Mouse (Mus musculus) cerebellum, adult 9-11 months (tissue): ENCODE results near the gene Bri3bp.

ENCODE experiments used
- DNase-seq: peaks from one replicate; pipeline ENCODE4 v3.0.0; 2022

Bri3bp gene

DNA sequence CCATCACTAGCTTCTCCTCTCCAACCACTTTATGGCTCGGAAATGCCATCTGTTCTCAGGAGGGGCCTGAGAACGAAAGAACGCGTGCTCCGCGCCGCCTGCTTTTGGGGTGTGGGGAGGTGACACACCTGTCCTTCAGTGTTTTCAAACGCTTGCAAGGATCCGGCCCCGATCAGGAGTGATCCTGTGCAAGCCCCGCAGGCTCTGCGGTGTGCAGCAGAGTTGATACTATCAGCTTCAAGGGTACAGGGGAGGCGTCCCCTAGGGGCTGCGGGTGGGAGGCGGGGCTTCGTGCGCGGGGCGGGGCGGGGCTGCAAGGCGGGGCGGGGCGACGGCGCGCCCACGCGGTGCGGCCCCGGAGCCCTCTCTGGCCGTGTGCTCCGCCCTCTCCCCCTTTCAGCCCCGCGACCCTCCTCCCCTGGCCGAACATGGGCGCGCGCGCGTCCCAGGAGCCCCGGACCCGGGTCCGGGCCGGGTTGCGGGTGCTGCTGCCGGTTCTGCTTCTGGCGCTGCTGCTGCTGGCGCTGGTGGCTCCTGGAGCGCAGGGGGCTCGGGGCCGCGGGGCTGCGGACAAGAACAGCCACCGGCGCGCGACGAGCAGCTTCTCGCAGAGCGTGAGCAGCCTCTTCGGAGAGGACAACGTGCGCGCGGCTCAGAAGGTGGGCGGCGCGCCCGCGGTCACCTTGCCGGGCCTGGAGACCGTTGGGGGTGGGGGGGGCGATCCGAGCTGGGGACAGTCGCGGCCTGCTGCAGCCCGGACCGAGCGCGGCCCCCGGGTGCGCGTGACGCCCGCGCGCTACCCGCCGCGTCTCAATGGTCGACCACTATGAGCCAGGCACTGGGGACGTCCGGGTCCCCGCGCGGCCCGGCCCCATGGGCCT is at the start of gene Bri3bp:
Bri3bp (plus strand) TSS at position 335 of the 881 bp plus-strand sequence.
- peak; percentile 66 for DNase-seq

DNA sequence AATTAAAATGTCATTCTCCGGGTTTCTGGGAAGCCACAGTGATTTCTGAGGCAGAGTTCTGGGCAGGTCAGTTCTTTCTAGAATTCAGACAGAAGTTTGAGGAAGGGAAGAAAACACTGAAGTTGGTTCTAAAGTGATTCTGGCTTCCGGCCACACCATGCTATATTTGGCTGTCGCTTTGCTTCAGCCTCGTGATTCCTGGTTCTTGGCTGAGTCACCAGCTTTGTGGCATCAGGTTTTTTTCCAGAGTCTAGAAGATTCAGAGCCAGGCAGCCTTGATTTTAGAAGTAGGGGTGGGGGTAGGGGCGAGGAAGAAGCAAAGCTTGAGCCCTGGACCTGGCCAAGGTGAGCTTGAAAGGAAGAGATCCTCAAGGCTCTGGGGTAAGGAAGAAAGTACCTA is 49.8 kb upstream of the Bri3bp start:
- DNase-seq: peak; percentile 79

DNA sequence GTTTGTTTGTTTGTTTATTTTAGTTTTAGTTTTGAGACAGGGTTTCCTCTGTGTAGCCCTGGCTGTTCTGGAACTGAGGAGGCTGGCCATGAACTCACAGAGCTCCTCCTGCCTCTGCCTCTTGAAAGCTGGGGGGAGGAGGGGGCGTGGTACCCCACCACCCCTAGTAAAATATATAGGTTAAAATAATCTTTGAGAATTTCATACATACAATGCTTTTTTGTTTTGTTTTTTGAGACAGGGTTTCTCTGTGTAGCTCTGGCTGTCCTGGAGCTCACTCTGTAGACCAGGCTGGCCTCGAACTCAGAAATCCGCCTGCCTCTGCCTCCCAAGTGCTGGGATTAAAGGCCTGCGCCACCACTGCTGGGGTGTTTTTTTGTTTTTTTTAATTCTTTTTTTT is 49.2 kb upstream of the Bri3bp start:
- DNase-seq: peak; percentile 45

DNA sequence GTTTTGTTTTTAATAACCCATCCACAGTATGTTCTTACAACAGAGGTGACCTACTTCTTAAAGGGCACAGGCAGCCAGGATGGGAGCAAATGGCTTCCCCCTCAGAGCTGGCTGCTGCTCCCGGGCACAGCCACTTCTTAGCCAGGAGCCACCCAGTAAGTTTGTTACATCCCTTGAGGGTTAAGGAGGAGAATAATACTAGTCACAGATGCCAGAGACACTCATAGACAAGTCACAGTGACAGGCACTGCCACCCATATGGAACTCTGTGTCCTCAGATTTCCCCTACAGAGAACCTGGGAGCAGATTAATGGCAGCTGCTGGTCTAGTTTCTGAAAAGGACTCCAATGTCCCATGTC is 48.8 kb upstream of the Bri3bp start:
- DNase-seq: no peak

DNA sequence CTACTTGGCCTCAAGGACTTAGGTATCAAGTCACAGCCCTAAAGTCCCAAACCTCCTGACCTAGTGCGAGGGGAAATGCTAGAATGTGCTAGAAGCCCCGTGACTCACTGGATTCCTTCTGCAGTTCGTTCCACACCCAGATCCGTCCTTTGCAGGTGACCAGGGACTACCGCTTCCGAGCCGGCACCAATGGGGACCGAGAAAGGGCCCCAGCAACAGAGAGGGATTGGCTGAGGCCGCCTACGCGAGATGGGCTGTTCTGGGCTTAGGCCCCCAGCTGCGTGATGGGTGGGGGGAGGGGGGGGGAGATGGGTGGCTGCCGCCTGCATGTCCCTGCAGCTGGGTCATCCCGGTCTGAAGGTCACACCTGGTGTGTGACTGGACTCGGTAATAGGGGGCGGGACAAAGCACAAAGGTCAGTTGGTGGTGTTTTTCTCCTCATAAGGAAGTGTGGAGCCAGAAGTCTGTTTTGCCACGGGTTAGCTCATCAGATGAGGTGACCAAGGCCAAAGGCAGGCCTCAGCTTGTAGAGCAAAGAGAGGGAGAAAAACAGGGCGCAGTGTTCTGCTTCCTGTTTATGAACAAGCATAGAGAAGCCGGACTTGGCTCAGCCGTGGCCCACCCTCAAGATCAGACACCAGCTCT is 48.3 kb upstream of the Bri3bp start:
- peak; percentile 96 for DNase-seq

DNA sequence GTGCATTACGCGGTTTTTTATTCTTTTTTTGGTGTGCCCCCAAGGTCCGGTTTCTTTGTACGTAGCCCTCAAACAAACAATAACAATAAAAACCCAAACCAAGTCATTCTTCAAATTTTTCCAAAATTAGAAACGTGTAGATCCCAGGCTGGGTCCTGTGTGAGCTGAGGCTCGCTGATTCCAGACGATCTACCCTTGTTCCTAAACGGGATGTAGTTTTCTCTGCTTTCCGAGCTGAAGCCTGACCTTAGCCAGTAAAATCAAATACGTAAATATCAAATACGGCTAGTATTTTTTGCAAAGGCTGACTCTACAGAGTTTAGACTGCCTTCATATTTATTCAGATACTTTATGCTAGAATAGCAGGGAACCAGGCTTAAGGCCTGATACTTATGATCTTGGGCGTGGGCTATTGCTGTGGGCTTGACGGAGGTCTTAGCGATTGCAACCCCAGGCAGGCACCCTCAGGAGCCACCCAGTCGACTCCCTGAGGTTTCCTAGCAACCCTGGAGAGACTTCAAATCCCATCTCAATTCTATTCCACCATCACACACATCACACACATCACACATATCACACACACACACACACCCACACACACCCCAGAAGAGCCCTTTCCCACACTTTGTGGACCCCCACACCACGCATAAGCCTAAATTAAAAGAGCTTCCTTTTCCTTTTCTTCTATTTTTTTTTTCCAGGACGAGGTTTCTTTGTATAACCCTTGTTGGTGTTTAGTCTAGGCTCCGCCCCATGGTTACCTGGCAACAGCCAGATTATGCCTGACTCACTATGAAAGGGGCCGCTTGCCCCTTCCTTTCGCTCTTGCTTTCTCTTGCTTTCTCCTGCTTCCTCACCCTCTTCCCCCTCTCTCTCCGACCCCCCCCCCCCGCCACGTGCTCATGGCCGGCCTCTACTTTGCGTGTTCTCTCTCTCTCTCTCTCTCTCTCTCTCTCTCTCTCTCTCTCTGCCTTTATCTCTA is 47.5 kb upstream of the Bri3bp start:
- DNase-seq: peak; percentile 75

DNA sequence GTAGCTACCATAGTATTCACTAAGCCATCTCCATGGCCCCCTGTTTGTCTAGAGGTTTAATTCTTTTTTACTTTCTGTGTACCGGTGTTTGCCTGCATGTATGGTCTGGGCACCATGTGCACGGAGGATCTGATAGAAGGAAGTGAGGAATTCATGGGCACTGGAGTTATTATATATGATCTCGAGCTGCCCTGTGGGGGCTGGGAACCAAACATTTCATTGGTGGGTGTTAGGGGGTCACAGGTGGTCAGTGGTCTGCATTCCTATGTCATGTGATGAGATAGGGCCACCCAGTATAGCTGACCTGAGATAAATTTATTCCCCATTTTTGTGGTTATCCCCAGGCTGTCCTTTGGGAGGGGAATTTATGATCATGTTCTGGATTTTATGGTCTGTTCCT is 46.4 kb upstream of the Bri3bp start:
- no peak for DNase-seq

DNA sequence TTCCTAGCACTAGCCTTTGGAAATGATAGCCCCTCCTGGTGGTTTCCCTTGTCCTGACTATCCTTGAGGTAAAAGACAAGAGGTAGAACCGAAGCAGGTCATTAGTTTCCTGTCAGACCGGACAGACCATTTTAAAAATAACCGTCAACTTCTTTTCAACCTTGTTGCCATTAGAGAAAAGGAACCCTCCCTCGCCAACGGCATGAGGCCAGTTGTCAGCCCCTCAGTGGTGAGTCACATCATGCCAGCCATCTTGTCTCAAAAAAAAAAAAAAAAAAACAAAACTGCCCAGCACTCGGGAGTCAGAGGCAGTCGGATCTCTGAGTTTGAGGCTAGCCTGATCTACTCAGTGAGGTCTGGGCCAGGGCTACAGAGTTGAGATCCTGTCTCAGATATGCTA is 40.5 kb upstream of the Bri3bp start:
- DNase-seq: no peak

DNA sequence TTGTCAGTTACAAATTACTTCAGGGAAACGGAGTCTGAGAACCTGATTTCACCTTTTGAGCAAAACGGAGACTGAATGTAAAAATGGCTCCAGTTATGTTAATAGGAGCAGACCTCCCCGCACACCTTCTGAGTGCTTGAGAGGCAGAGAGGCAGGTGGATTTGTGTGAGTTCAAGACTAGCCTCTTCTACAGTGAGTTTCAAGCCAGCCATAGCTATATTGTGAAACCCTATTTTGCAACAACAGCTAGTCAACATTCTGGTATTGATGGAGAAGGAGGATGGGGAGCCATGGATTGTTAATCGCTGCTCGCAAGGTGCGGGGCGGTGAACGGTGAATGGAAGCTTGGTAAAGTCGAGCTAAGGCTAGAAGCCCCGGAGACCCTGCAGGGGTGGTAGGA is 38.9 kb upstream of the Bri3bp start:
- DNase-seq: no peak

DNA sequence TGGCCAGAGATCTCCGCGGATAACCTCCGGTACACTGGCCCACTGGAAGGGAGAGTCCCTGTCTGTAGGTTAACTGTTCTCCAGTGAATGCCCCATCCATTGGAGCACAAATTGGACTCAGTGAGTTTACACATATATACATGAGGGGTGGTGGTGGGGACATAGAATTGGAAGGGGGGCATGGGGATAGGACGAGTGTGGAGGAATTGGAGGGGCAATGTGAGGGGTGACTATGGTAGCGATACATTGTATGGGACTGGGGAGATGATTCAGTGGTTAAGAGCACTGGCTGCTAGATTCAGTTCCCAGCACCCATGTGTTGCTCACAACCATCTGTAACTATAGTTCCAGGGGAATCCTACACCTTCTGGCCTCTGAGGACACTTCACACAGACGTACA is 38.4 kb upstream of the Bri3bp start:
- DNase-seq: no peak

DNA sequence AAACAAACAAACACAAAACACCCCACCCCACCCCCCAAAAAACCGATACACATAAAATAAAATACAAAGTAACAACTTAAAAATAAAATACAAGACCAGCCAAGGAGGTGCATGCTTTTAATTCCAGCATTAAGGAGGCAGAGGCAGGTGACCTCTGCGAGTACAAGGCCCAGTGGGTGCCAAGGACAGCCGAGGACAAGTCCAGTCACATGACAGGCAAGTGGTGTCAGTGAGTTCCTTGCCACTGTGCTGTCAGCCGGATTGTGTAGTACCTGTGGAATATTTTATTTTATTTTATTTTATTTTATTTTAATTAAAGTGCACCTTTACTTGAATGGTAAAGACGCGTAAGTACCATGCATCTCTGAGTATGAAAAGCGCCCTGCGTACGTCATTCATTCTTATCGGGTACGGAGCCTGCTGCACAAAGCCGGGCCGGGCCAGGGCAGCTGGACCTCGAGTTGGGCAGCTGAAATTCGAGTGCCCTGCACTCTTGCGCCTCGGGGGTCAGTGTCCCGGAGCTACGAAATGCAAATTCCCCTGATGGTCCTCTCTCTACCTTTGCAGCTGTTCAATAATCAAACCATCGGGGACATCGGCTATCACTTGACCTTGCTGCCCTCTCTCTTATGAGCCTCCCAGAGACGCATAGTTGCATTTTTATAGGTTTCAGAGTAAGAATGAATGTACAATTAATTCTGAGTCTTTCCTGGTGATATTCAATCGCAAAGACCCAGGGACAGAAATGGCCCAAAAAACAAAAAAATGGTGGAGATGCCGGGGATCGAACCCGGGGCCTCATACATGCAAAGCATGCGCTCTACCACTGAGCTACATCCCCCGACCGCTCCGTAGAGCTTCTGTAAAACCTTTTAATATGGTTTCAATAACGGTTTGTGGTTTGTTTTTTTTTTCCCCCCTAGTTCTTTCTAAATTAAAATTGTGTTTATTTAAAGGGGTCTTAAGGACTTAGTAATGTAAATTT is 37.6 kb upstream of the Bri3bp start:
- DNase-seq: peak; percentile 60

DNA sequence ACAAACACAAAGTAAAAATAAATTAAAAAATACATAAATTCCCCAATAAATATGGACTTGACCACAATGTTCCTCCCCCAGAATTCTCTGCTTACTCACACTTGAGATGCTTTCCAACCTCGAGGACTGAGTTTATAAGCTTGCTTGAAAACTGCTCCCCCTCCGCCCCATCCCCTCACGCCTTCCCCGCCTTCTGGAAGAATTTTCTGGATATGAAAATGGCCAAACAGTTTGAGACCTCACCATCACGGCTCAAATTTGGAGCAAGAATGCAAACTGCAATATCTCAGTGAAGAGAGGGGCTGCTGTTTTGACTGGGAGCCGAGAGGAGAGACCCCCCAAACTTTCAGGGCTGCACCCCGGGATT is 36.8 kb upstream of the Bri3bp start:
- DNase-seq: no peak

DNA sequence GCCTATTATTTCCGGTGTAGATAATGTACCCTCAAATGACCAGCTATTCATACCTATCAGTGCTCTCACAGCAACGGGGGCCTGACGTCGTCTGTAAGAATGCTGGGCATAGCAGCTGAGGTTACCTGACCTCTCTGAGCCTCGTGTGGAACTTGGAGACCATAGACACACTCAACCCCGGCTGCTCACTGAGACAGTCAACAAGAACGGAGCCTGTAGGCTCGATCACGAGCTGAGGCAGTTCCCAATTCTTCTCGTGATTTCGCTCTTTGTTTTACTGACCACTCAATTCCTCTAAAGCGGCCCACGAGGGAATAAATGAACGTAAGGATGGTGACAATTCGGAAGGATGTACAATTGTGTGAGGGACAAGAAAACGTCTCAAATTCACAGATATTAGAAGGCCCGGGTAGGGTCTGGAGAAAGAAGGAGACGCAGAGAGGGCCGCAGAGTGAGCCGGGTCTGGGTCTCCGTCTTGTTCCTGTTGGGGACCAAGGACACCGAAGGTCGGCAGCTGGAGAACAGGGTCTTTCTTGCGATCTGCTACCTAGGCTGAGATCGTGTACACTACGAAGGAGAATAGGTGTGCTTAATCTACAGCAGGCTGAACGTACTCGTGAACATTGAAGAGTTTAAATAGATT is 36.3 kb upstream of the Bri3bp start:
- peak; percentile 62 for DNase-seq

DNA sequence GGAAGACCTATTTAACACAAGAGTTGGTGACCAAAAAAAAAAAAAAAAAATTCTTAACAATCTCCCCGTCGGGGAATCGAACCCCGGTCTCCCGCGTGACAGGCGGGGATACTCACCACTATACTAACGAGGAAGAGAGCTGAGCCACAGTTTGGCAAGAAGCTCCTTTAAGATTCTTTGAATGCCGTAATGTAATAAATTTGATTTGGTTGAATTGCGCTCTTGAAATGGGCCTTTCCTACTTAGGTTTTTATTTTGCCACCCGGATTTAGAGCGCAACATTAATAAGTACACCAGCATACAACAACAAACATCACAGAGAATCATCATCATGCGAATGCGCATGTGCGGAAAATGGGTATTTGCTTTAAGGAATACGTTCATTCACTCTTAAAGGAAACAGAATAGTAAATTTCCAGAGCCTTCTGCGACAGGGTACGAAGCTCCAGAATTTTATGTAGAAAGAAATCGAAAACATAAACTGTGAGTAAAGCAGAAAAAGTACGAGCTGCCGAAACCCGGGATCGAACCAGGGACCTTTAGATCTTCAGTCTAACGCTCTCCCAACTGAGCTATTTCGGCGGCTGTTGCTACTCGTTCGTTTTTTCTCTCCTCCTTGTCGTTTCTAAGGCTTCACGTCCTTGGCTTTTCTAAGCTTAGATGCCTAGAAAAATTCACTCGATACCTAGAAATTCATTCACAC is 35.7 kb upstream of the Bri3bp start:
- DNase-seq: peak; percentile 85

DNA sequence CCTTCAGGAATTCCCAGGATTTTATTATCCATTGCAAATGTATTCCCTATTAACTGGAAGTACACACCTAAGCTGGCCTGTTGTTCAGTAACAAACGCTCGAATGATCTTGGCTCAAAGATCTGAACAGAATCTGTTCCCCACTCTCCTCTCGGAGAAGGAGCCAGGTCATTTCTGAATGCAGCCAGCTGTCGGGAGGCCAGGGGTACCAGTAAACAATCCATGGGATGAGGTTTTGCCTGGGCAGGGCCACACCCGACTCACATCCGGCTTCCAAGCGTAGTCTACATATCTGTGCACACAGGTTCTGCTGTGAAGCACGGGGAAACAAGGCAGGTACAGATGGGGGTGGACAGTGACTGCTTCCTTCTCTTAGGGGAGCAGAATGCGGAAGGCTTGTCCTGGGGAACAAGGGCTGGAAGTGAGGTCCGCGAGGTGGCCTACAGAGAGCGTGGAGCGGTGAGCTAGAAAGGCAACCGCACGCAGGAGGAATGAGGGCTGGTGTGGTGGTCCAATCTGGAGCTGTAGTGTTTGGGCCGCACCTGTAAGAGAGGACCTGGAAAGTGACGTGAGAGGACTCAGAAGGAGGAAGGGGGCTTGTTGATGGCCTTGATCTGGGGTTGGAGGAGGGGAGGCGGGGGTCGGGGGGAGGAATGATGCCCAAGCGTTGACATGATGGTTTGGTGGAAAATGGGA is 34.9 kb upstream of the Bri3bp start:
- DNase-seq: peak; percentile 76

DNA sequence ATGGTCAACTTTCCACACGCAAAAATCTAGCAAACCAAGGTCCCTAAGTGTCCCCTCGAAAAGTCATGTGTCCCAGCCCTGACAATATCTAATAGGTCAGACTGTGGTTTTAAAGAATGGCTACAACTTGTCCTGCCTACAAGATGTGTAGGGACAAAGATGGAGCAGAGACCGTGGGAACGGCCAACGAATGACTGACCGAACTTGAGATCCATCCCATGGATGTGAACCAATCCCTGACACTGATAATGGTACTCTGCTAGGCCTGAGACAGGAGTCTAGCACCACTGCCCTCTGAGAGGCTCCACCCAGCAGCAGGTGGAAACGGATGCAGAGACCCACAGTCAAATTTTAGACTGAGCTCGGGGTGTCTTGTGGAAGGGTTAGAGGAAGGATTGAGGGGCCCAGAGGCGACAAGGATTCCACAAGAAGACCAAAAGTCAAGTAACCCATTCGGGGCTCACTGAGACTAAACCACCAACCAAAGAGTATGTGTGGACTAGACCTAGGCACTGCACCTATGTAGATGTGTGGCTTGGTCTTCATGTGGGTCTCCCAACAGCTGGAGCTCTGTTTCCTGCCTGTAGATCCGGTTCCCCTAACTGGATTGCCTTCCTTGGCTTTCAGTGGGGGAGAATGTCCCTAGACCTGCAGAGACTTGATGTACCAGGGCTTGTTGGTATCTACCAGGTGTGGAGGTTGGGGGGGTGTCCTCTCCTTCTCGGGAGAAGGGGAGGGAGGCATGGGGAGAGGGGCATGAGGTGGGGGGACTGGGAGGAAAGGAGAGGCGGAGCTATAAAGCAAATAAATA is 34.1 kb upstream of the Bri3bp start:
- DNase-seq: no peak

DNA sequence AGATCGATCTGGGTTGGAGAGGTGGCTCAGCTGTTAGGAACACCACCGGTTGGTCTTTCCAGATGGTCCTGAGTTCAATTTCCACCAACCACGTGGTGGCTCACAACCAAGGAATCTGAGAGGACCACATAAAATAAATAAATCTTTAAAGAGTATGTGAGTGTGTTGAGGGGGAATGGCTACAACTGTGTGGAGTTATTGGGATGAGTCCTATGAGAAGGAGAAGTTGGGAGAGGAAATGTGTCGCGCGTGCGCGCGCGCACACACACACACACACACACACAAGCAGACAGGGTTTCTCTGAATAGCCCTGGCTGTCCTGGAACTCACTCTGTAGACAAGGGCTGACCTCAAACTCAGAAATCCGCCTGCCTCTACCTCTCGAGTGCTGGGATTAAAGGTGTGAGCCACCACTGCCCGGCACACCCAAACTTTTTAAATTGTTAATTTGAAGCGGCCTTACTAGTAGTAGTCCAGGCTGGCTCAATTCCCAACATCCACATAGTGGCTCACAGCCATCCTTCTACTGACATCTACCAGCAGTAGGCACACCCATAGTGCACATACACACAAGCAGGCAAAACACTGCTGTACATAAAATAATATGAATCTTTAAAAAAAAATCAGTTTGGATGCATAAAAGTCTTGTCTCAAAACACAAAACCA is 33.3 kb upstream of the Bri3bp start:
- no peak for DNase-seq

DNA sequence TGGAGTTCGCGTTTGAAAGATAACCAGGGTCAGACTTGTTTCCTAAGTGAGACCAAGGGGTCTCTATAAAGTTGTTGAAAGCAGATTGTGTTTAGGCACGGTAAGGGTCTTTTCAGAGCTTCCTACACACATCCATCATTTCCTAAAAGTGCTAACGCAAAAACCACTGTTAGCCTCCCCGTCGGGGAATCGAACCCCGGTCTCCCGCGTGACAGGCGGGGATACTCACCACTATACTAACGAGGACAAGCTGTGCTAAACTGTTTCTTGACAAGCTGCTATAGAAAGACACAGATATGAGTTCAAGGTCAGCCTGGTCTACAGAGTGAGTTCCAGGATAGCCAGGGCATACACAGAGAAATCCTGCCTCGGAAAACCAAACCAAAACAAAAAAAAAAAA is 32.5 kb upstream of the Bri3bp start:
- DNase-seq: peak; percentile 58
